Mouse (Mus musculus): ENCODE data around the gene Acss1.

DNA sequence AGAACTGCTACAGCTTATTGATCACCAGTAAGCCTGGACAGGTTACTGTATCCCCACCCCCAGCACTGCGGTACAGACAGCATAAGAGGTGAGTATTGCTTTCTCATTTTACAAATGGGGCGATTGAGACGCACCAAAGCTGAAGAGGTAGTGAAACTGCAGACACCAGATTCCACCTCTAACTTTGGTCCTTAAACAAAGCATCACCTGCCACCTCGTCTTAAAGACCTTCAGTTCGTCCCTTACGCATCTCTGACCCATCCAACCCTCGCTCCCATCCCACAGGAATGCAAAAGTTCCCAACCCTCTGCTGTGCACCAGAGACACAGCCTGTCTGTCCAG lies 1.6 kb downstream of the Acss1 start:
- TF ChIP-seq CTCF (IDR thresholded peaks at IDR 0.05; ENCODE audit: control insufficient read depth, insufficient read depth, low read length) (no peak), POLR2A (IDR thresholded peaks at IDR 0.05; ENCODE audit: borderline replicate concordance, control insufficient read depth, low read depth, low read length) (no peak)
